Mouse (Mus musculus) forebrain, embryonic 13.5 days (tissue): ENCODE measurements at regions not wholly inside any gene's neighbourhood (a gene's known extent, or its start where the extent isn't known, plus 50 kb on each side); places are given as distances from the start of the nearest gene placed in this dataset.

Experiments
- ATAC-seq: fragments of 200-750 bp; cut with Nextera tagmentation; 2 replicates; pipeline ENCODE4 v1.8.0; 2017
- H3K27ac ChIP-seq: fragments of 300-500 bp; sonication (generic); 2 replicates; pipeline ENCODE4 v1.5.1; 2015; ENCODE audit warnings: inconsistent platforms, mild to moderate bottlenecking, moderate library complexity
- H3K27me3 ChIP-seq: fragments of 300-500 bp; sonication (generic); 2 replicates; pipeline ENCODE4 v1.6.1; 2015; ENCODE audit warnings: mild to moderate bottlenecking, inconsistent platforms
- H3K36me3 ChIP-seq: fragments of 300-500 bp; sonication (generic); 2 replicates; pipeline ENCODE4 v1.6.1; 2015; ENCODE audit warnings: mild to moderate bottlenecking, inconsistent platforms; ENCODE audit not compliant: poor library complexity, severe bottlenecking
- H3K4me1 ChIP-seq: fragments of 300-500 bp; sonication (generic); 2 replicates; pipeline ENCODE4 v1.6.1; 2015; ENCODE audit warnings: inconsistent platforms
- H3K4me2 ChIP-seq: fragments of 300-500 bp; sonication (generic); 2 replicates; pipeline ENCODE4 v1.6.1; 2015; ENCODE audit warnings: inconsistent platforms, mild to moderate bottlenecking, moderate library complexity
- H3K4me3 ChIP-seq: fragments of 300-500 bp; sonication (generic); 2 replicates; pipeline ENCODE4 v1.5.1; 2015; ENCODE audit warnings: mild to moderate bottlenecking, inconsistent platforms
- H3K9ac ChIP-seq: fragments of 300-500 bp; sonication (generic); 2 replicates; pipeline ENCODE4 v1.6.1; 2015; ENCODE audit warnings: mild to moderate bottlenecking, inconsistent platforms
- H3K9me3 ChIP-seq: fragments of 300-500 bp; sonication (generic); replicated peaks from 2 replicates; pipeline ENCODE4 v1.6.1; 2016; ENCODE audit warnings: inconsistent platforms
- WGBS: fragments of 180-500 bp; shearing (Covaris S2); methylation state at CpG from one replicate; pipeline ENCODE4 v1.1.7; 2015; 5-methylcytosine and 5-hydroxymethylcytosine counted together

- Histone ChIP-seq H3K27ac (no peak overlapping the region), H3K9me3 (no peaks in the 10 kb centered on the region), H3K4me2 (no peak overlapping the region), H3K4me3 (no peak overlapping the region), H3K27me3 (no peaks in the 10 kb centered on the region), H3K9ac (no peak overlapping the region), H3K36me3 (no peaks in the 10 kb centered on the region), H3K4me1 (peaks cover 22% of the 10 kb centered on the region)
- no peak for ATAC-seq
- WGBS = 76% methylated on average over 4 of the region's 4 CpGs
These were observed 53.3 kb upstream of the Creb5 start for GRCm38 (mm10) chr6:53233777-53234176.

GRCm38 (mm10) chr6:53232616-53233015, 54.5 kb upstream of the Creb5 start:
- Histone ChIP-seq H3K27ac (no peak overlapping the region), H3K27me3 (no peaks in the 10 kb centered on the region), H3K36me3 (no peaks in the 10 kb centered on the region), H3K4me1 (peaks cover 24% of the 10 kb centered on the region), H3K4me3 (no peak overlapping the region), H3K9ac (no peak overlapping the region), H3K9me3 (no peaks in the 10 kb centered on the region), H3K4me2 (no peak overlapping the region)
- 23% methylated on average over 5 of the region's 5 CpGs for WGBS
- ATAC-seq = 0 out of 2 replicates have a peak, but pooled peaks have one; percentile 51

GRCm38 (mm10) chr6:53229350-53229749, 57.7 kb upstream of the Creb5 start:
- Histone ChIP-seq H3K27ac (0 out of 2 replicates have a peak overlapping the region, but pooled peaks have one; percentile 6), H3K4me2 (no peak overlapping the region), H3K36me3 (no peaks in the 10 kb centered on the region), H3K9ac (no peak overlapping the region), H3K9me3 (no peaks in the 10 kb centered on the region), H3K27me3 (no peaks in the 10 kb centered on the region), H3K4me1 (peaks cover 24% of the 10 kb centered on the region), H3K4me3 (no peak overlapping the region)
- peak; percentile 70; the same call in 1 of the 2 replicates for ATAC-seq
- 33% methylated on average over 6 of the region's 6 CpGs for whole genome bisulfite sequencing

GRCm38 (mm10) chr6:53222104-53222503, 65.0 kb upstream of the Creb5 start:
- Histone ChIP-seq H3K9me3 (no peaks in the 10 kb centered on the region), H3K27me3 (no peaks in the 10 kb centered on the region), H3K4me2 (0 out of 2 replicates have a peak overlapping the region, but pooled peaks have one; percentile 7), H3K4me3 (no peak overlapping the region), H3K36me3 (no peaks in the 10 kb centered on the region), H3K9ac (no peak overlapping the region), H3K27ac (peak overlapping the region; percentile 31; the same call in 1 of the 2 replicates), H3K4me1 (peaks cover 28% of the 10 kb centered on the region)
- WGBS = 21% methylated on average over 8 of the region's 8 CpGs
- ATAC-seq = no peak; the same call in 1 of the 2 replicates

- peaks cover 28% of the 10 kb centered on the region for H3K4me1 ChIP-seq
- WGBS = 7% methylated on average over 4 of the region's 4 CpGs
- H3K27me3 ChIP-seq = 0 out of 2 replicates have a peak, but pooled peaks cover under 1% of the 10 kb centered on the region
- peak overlapping the region; percentile 31; the same call in 1 of the 2 replicates for H3K27ac ChIP-seq
- H3K9ac ChIP-seq = no peak overlapping the region
- H3K4me2 ChIP-seq = peak overlapping the region; percentile 8; the same call in 1 of the 2 replicates
- no peaks in the 10 kb centered on the region for H3K9me3 ChIP-seq
- ATAC-seq = peak; percentile 55
- H3K4me3 ChIP-seq = no peak overlapping the region
- no peaks in the 10 kb centered on the region for H3K36me3 ChIP-seq
These were observed 65.4 kb upstream of the Creb5 start for GRCm38 (mm10) chr6:53221668-53222005.

- H3K27me3 ChIP-seq = 0 out of 2 replicates have a peak, but pooled peaks cover 3% of the 10 kb centered on the region
- no peak overlapping the region for H3K4me3 ChIP-seq
- ATAC-seq = peak; percentile 70
- H3K9ac ChIP-seq = no peak overlapping the region
- no peaks in the 10 kb centered on the region for H3K9me3 ChIP-seq
- H3K4me1 ChIP-seq = peaks cover 28% of the 10 kb centered on the region
- H3K36me3 ChIP-seq = no peaks in the 10 kb centered on the region
- peak overlapping the region; percentile 43 for H3K4me2 ChIP-seq
- WGBS = 28% methylated on average over 18 of the region's 18 CpGs
- peak overlapping the region; percentile 72 for H3K27ac ChIP-seq
These were observed 66.0 kb upstream of the Creb5 start for GRCm38 (mm10) chr6:53220784-53221667.

- 53% methylated on average over 10 of the region's 10 CpGs for WGBS
- no peak overlapping the region for H3K9ac ChIP-seq
- H3K27me3 ChIP-seq = 0 out of 2 replicates have a peak, but pooled peaks cover 3% of the 10 kb centered on the region
- no peak overlapping the region for H3K4me2 ChIP-seq
- no peaks in the 10 kb centered on the region for H3K36me3 ChIP-seq
- peaks cover 30% of the 10 kb centered on the region for H3K4me1 ChIP-seq
- no peaks in the 10 kb centered on the region for H3K9me3 ChIP-seq
- no peak for ATAC-seq
- H3K4me3 ChIP-seq = no peak overlapping the region
- no peak overlapping the region for H3K27ac ChIP-seq
These were observed 68.2 kb upstream of the Creb5 start for GRCm38 (mm10) chr6:53218871-53219286.

GRCm38 (mm10) chr6:53217234-53218015, 69.6 kb upstream of the Creb5 start:
- Histone ChIP-seq H3K9ac (no peak overlapping the region), H3K4me3 (no peak overlapping the region), H3K27ac (no peak overlapping the region), H3K4me1 (peaks cover 31% of the 10 kb centered on the region), H3K4me2 (no peak overlapping the region), H3K27me3 (0 out of 2 replicates have a peak, but pooled peaks cover 3% of the 10 kb centered on the region), H3K36me3 (no peaks in the 10 kb centered on the region), H3K9me3 (no peaks in the 10 kb centered on the region)
- ATAC-seq = no peak
- 53% methylated on average over 10 of the region's 10 CpGs for WGBS

- 0 out of 2 replicates have a peak, but pooled peaks cover 3% of the 10 kb centered on the region for H3K27me3 ChIP-seq
- H3K27ac ChIP-seq = no peak overlapping the region
- H3K4me2 ChIP-seq = no peak overlapping the region
- ATAC-seq = no peak
- H3K36me3 ChIP-seq = no peaks in the 10 kb centered on the region
- H3K4me3 ChIP-seq = no peak overlapping the region
- no peak overlapping the region for H3K9ac ChIP-seq
- no peaks in the 10 kb centered on the region for H3K9me3 ChIP-seq
- 77% methylated on average over 2 of the region's 2 CpGs for WGBS
- H3K4me1 ChIP-seq = peaks cover 31% of the 10 kb centered on the region
These were observed 70.4 kb upstream of the Creb5 start for GRCm38 (mm10) chr6:53216715-53217114.

GRCm38 (mm10) chr6:53211420-53211819, 75.7 kb upstream of the Creb5 start:
- Histone ChIP-seq H3K9me3 (no peaks in the 10 kb centered on the region), H3K27ac (no peak overlapping the region), H3K9ac (no peak overlapping the region), H3K4me2 (no peak overlapping the region), H3K27me3 (no peaks in the 10 kb centered on the region), H3K36me3 (no peaks in the 10 kb centered on the region), H3K4me3 (no peak overlapping the region), H3K4me1 (peaks cover 17% of the 10 kb centered on the region)
- no peak for ATAC-seq
- 44% methylated on average over 3 of the region's 3 CpGs for WGBS

- 78% methylated on average over 6 of the region's 6 CpGs for WGBS
- ATAC-seq = no peak
These were observed 77.7 kb upstream of the Creb5 start for GRCm38 (mm10) chr6:53209398-53209797.

GRCm38 (mm10) chr6:53208474-53208873, 78.6 kb upstream of the Creb5 start:
- Histone ChIP-seq H3K4me2 (no peak overlapping the region), H3K27ac (no peak overlapping the region), H3K9ac (no peak overlapping the region), H3K36me3 (no peaks in the 10 kb centered on the region), H3K27me3 (no peaks in the 10 kb centered on the region), H3K4me1 (peaks cover 14% of the 10 kb centered on the region), H3K9me3 (no peaks in the 10 kb centered on the region), H3K4me3 (no peak overlapping the region)
- 39% methylated on average over 3 of the region's 3 CpGs for WGBS
- ATAC-seq = no peak

More at GRCm38 (mm10) chr6:53209398-53209797, 77.7 kb upstream of the Creb5 start:
- Histone ChIP-seq H3K4me3 (no peak overlapping the region), H3K9ac (no peak overlapping the region), H3K9me3 (no peaks in the 10 kb centered on the region), H3K4me2 (no peak overlapping the region), H3K27ac (no peak overlapping the region), H3K36me3 (no peaks in the 10 kb centered on the region), H3K4me1 (peaks cover 17% of the 10 kb centered on the region), H3K27me3 (no peaks in the 10 kb centered on the region)
